Mouse (Mus musculus) cerebellum, adult 2 months (tissue): ENCODE data around the gene Ntng1. TPM values are rescaled to one million over a fixed set of nuclear protein-coding genes. Genes with fewer than 3 reads are reported as not detected.

Experiments
- DNase-seq, 2 experiments: peaks; one replicate each; pipeline ENCODE4 v3.0.0; 2021
- H3K27ac ChIP-seq: fragments of 200-500 bp; 2 replicates; pipeline ENCODE4 v1.5.1; 2012; ENCODE audit warnings: low read length, control low read depth, inconsistent platforms; ENCODE audit not compliant: insufficient read depth
- H3K27me3 ChIP-seq: fragments of 200-500 bp; 2 replicates; pipeline ENCODE4 v1.6.1; 2012; ENCODE audit warnings: inconsistent platforms, mild to moderate bottlenecking, low read length, moderate library complexity; ENCODE audit not compliant: control insufficient read depth, insufficient read depth
- H3K4me1 ChIP-seq: fragments of 200-500 bp; 2 replicates; pipeline ENCODE4 v1.6.1; 2011; ENCODE audit warnings: low read length; ENCODE audit not compliant: control insufficient read depth, insufficient read depth
- H3K4me3 ChIP-seq: fragments of 200-500 bp; replicated peaks from 2 replicates; pipeline ENCODE3; 2011; ENCODE audit warnings: mild to moderate bottlenecking, low read depth, low read length, control low read depth; ENCODE audit not compliant: insufficient read depth
- CTCF ChIP-seq: fragments of 200-500 bp; IDR thresholded peaks from 2 replicates; pipeline ENCODE4 v1.5.1; 2011; ENCODE audit warnings: low read depth, mild to moderate bottlenecking, control low read depth, low read length, moderate library complexity, borderline replicate concordance; ENCODE audit not compliant: insufficient read depth
- POLR2A ChIP-seq: fragments of 200-500 bp; IDR thresholded peaks from 2 replicates; pipeline ENCODE4 v1.6.1; 2011; ENCODE audit warnings: low read length, control low read depth, borderline replicate concordance; ENCODE audit not compliant: insufficient read depth
- WGBS: fragments of 180-500 bp; shearing (Covaris S2); methylation state at CpG from one replicate; pipeline ENCODE4 v1.1.7; 2018; 5-methylcytosine and 5-hydroxymethylcytosine counted together
- polyA plus RNA-seq: library from polyadenylated mRNA; depleted of rRNA; stranded (reverse); fragments of >200 nt; gene quantifications from 2 replicates; pipeline ENCODE4 v1.2.3, GENCODE M21; 2012

The Ntng1 gene
- polyA plus RNA-seq, 1 experiment: 27.8 TPM

- no peak for TF ChIP-seq CTCF
- no peak for TF ChIP-seq POLR2A
- no peaks in the 10 kb centered on the region for H3K27me3 ChIP-seq
- no peak overlapping the region for H3K4me3 ChIP-seq
- 86% methylated on average over 4 of the region's 4 CpGs for WGBS
- DNase-seq: no peak
- no peak overlapping the region for H3K27ac ChIP-seq
- no peaks in the 10 kb centered on the region for H3K4me1 ChIP-seq
Measured at GRCm38 (mm10) chr3:109846660-109847059, 297.2 kb downstream of the Ntng1 start.

- peak; percentile 11 to 56 for DNase-seq
- Histone ChIP-seq H3K4me1 (peaks cover 2% of the 10 kb centered on the region; the same call in 1 of the 2 replicates), H3K4me3 (no peak overlapping the region), H3K27me3 (no peaks in the 10 kb centered on the region), H3K27ac (no peak overlapping the region)
- 15% methylated on average over 1 of the region's 1 CpGs for WGBS
- TF ChIP-seq POLR2A: no peak
- no peak for TF ChIP-seq CTCF
Measured at GRCm38 (mm10) chr3:109825806-109826205, 318.0 kb downstream of the Ntng1 start.

GRCm38 (mm10) chr3:109822803-109823474 is 320.9 kb downstream of the Ntng1 start:
- Histone ChIP-seq H3K4me1 (peaks cover 2% of the 10 kb centered on the region; the same call in 1 of the 2 replicates), H3K4me3 (no peak overlapping the region), H3K27ac (no peak overlapping the region), H3K27me3 (no peaks in the 10 kb centered on the region)
- 98% methylated on average over 2 of the region's 2 CpGs for WGBS
- DNase-seq: no peak
- no peak for TF ChIP-seq POLR2A
- no peak for TF ChIP-seq CTCF

- Histone ChIP-seq H3K27ac (no peak overlapping the region), H3K4me3 (no peak overlapping the region), H3K27me3 (no peaks in the 10 kb centered on the region), H3K4me1 (no peaks in the 10 kb centered on the region)
- no peak for TF ChIP-seq CTCF
- no peak for TF ChIP-seq POLR2A
- WGBS: 85% methylated on average over 2 of the region's 2 CpGs
- no peak for DNase-seq
Measured at GRCm38 (mm10) chr3:109818821-109819685, 324.8 kb downstream of the Ntng1 start.

GRCm38 (mm10) chr3:109809065-109809464 is 334.7 kb downstream of the Ntng1 start:
- Histone ChIP-seq H3K4me3 (no peak overlapping the region), H3K27me3 (no peaks in the 10 kb centered on the region), H3K4me1 (no peaks in the 10 kb centered on the region), H3K27ac (no peak overlapping the region)
- no peak for DNase-seq
- TF ChIP-seq CTCF (no peak), POLR2A (no peak)
- WGBS: 93% methylated on average over 1 of the region's 1 CpGs

GRCm38 (mm10) chr3:109807211-109807934 is 336.4 kb downstream of the Ntng1 start:
- Histone ChIP-seq H3K27me3 (no peaks in the 10 kb centered on the region), H3K27ac (no peak overlapping the region), H3K4me3 (no peak overlapping the region), H3K4me1 (no peaks in the 10 kb centered on the region)
- 80% methylated on average over 6 of the region's 6 CpGs for WGBS
- TF ChIP-seq POLR2A: no peak
- TF ChIP-seq CTCF: no peak
- no peak for DNase-seq

GRCm38 (mm10) chr3:109804145-109804544 is 339.7 kb downstream of the Ntng1 start:
- Histone ChIP-seq H3K4me1 (no peaks in the 10 kb centered on the region), H3K27me3 (no peaks in the 10 kb centered on the region), H3K27ac (no peak overlapping the region), H3K4me3 (no peak overlapping the region)
- no peak for DNase-seq
- TF ChIP-seq POLR2A (no peak), CTCF (no peak)
- 76% methylated on average over 2 of the region's 2 CpGs for WGBS
